Mouse (Mus musculus) cortical plate, adult 2 months (tissue): ENCODE measurements around the gene Ntn1.
A peak's percentile ranks its signal among the peaks of the same experiment; 100 is the strongest.

Source experiments
- CTCF ChIP-seq: fragments of 200-500 bp; IDR thresholded peaks from 2 replicates; pipeline ENCODE4 v1.5.1; 2011; ENCODE audit warnings: mild to moderate bottlenecking, control low read depth, low read length; ENCODE audit not compliant: insufficient read depth; ENCODE audit errors: extremely low read depth
- POLR2A ChIP-seq: fragments of 200-500 bp; IDR thresholded peaks from 2 replicates; pipeline ENCODE4 v1.6.1; 2011; ENCODE audit warnings: mild to moderate bottlenecking, low read length, control low read depth; ENCODE audit not compliant: insufficient read depth; ENCODE audit errors: extremely low read depth

GRCm38 (mm10) chr11:68431699-68432360 lies 31.2 kb upstream of the Ntn1 start, which contains the start of gene Pik3r5:
- TF ChIP-seq CTCF (peak; percentile 41), POLR2A (no peak)
